ENCODE assay signal across 24 mouse cellular contexts in the genomic region with DNA sequence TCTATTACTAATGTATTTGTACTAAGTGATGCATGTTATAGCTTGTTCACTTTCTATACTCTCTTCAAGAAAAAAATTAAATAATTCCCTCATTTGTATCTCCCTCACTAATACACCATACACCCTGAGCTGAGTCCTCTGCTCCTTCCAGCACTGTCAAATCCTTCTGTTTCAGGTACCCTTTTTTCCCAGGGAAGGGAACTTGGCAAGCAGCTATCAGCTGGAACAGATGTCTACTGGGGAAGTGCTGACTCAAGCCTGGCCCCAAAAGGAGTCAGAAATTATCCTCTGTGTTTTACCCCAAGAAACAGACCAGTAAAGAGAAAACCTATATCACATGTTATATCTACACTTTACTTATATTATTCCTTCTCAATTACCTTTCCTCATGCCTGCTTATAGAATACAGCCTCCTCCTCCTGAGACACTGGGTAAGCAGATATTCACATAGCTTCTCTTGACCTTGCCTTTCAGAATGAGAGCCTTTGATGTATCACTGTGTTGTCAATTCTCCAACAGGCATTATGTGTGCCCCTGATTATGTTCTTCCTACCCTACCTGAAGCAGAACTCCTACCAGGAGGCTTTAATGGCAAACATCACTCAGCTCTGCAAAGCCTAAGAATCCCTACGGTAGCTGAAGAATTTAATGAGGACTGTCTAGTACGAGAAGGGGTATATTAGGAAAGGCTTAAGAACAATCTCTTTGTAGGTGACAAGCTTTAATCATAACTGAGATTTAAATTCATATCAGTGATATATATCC.
DNase-seq lines count a peak whose midpoint lies in the region; ATAC-seq and TF ChIP-seq lines count a peak whose summit lies in the region.
"Had no signal": no experiment of that assay in that cellular context is flagged by ENCODE, and none has a peak within 500 bp of the region (broad histone marks: within the 10 kb centered on the region; RNA-seq: fewer than 3 reads in every experiment).

No protein-coding gene starts in this region.

- 45% methylated on average over 2 of the region's 2 CpGs for WGBS in forebrain, embryonic 13.5 days
- 76% methylated on average over 2 of the region's 2 CpGs for WGBS in forebrain, embryonic 10.5 days
- WGBS in midbrain, embryonic 15.5 days: 48% methylated on average over 2 of the region's 2 CpGs
- 60% methylated on average over 2 of the region's 2 CpGs for WGBS in midbrain, embryonic 14.5 days

- TF ChIP-seq CTCF in brain, embryonic 14.5 days (IDR thresholded peaks at IDR 0.05; ENCODE audit: borderline replicate concordance, extremely low read depth, insufficient read depth, insufficient read length): no peak

- no peaks in the 10 kb centered on the region for H3K9me3 ChIP-seq in forebrain, embryonic 13.5 days (replicated peaks)
- no peaks in the 10 kb centered on the region for H3K9me3 ChIP-seq in forebrain, embryonic 10.5 days
- H3K9me3 ChIP-seq in midbrain, embryonic 15.5 days: no peaks in the 10 kb centered on the region
- H3K9me3 ChIP-seq in midbrain, embryonic 14.5 days (ENCODE audit: control insufficient read depth, low read length): no peaks in the 10 kb centered on the region
- H3K9me3 ChIP-seq: embryonic facial prominence, embryonic 12.5 days; forebrain, embryonic 12.5 days; G1E; heart, embryonic 15.5 days; hindbrain, embryonic 10.5 days; intestine, embryonic 15.5 days had no signal

- no peak overlapping the region for H3K9ac ChIP-seq in forebrain, embryonic 13.5 days
- H3K9ac ChIP-seq in midbrain, embryonic 15.5 days: no peak overlapping the region
- no peak overlapping the region for H3K9ac ChIP-seq in midbrain, embryonic 14.5 days (replicated peaks; ENCODE audit: low read length)
- H3K9ac ChIP-seq: embryonic facial prominence, embryonic 12.5 days; forebrain, embryonic 12.5 days; heart, embryonic 15.5 days; hindbrain, embryonic 14.5 days; intestine, embryonic 15.5 days had no signal

- no peak overlapping the region for H3K27ac ChIP-seq in forebrain, embryonic 13.5 days
- H3K27ac ChIP-seq in forebrain, embryonic 10.5 days: no peak overlapping the region
- H3K27ac ChIP-seq in midbrain, embryonic 15.5 days: no peak overlapping the region
- no peak overlapping the region for H3K27ac ChIP-seq in midbrain, embryonic 14.5 days (replicated peaks; ENCODE audit: low read depth, low read length)
- H3K27ac ChIP-seq: embryonic facial prominence, embryonic 12.5 days; forebrain, embryonic 12.5 days; heart, adult 2 months; heart, embryonic 15.5 days; hindbrain, embryonic 10.5 days; hindbrain, embryonic 14.5 days; intestine, embryonic 15.5 days had no signal

- DNase-seq in cerebellum, postnatal 10 days: no peak
- DNase-seq in forebrain, embryonic 10.5 days (ENCODE audit: extremely low spot score, low spot score): no peak
- no peak for DNase-seq in midbrain, embryonic 14.5 days
- peak; percentile 57 for DNase-seq in brain, embryonic 14.5 days (ENCODE audit: low read depth)
- no peak for DNase-seq in yolk sac, embryonic 10.5 days (ENCODE audit: low spot score)
- DNase-seq: adrenal gland, postnatal 10 days; B cell, adult 2 months; embryo, embryonic 11 days; gastrocnemius, postnatal 14 days; heart, adult 2 months; heart, postnatal 14 days; kidney, adult 18-20 months had no signal

- TF ChIP-seq POLR2A in brain, embryonic 14.5 days (IDR thresholded peaks at IDR 0.05; ENCODE audit: borderline replicate concordance, extremely low read depth, insufficient read depth, insufficient read length, poor library complexity, severe bottlenecking): no peak

- no peaks in the 10 kb centered on the region for H3K36me3 ChIP-seq in forebrain, embryonic 13.5 days (ENCODE audit: poor library complexity, severe bottlenecking)
- no peaks in the 10 kb centered on the region for H3K36me3 ChIP-seq in forebrain, embryonic 10.5 days (replicated peaks)
- H3K36me3 ChIP-seq in midbrain, embryonic 15.5 days (replicated peaks): no peaks in the 10 kb centered on the region
- H3K36me3 ChIP-seq in midbrain, embryonic 14.5 days (ENCODE audit: control insufficient read depth, insufficient read depth, low read length): no peaks in the 10 kb centered on the region
- H3K36me3 ChIP-seq: embryonic facial prominence, embryonic 12.5 days; forebrain, embryonic 12.5 days; G1E; heart, embryonic 15.5 days; hindbrain, embryonic 10.5 days; intestine, embryonic 15.5 days had no signal

- no peak overlapping the region for H3K4me3 ChIP-seq in forebrain, embryonic 13.5 days
- no peak overlapping the region for H3K4me3 ChIP-seq in forebrain, embryonic 10.5 days
- H3K4me3 ChIP-seq in midbrain, embryonic 15.5 days: no peak overlapping the region
- H3K4me3 ChIP-seq in midbrain, embryonic 14.5 days (replicated peaks; ENCODE audit: low read depth, low read length): no peak overlapping the region
- H3K4me3 ChIP-seq: embryonic facial prominence, embryonic 12.5 days; forebrain, embryonic 12.5 days; heart, adult 2 months; heart, embryonic 15.5 days; hindbrain, embryonic 10.5 days; intestine, embryonic 15.5 days had no signal

- peak; percentile 56 for ATAC-seq in cerebellum, adult (ENCODE audit: insufficient number of reproducible peaks, low FRiP score, low TSS enrichment)
- ATAC-seq in forebrain, embryonic 13.5 days: peak; percentile 43; the same call in 1 of the 2 replicates
- ATAC-seq in midbrain, embryonic 15.5 days (replicated peaks): peak; percentile 39
- ATAC-seq in midbrain, embryonic 14.5 days (ENCODE audit: low FRiP score, low TSS enrichment): no peak
- ATAC-seq: CD4-positive, CD25-positive, alpha-beta regulatory T cell, adult 4 months; intestine, embryonic 15.5 days had no signal

- no peak overlapping the region for H3K4me2 ChIP-seq in forebrain, embryonic 13.5 days
- H3K4me2 ChIP-seq in midbrain, embryonic 15.5 days: no peak overlapping the region
- no peak overlapping the region for H3K4me2 ChIP-seq in midbrain, embryonic 14.5 days (ENCODE audit: low read length)
- H3K4me2 ChIP-seq: embryonic facial prominence, embryonic 12.5 days; forebrain, embryonic 12.5 days; heart, embryonic 11.5 days; heart, embryonic 15.5 days; hindbrain, embryonic 14.5 days; intestine, embryonic 15.5 days had no signal

- no peaks in the 10 kb centered on the region for H3K27me3 ChIP-seq in forebrain, embryonic 13.5 days
- H3K27me3 ChIP-seq in forebrain, embryonic 10.5 days (ENCODE audit: poor library complexity, severe bottlenecking): no peaks in the 10 kb centered on the region
- H3K27me3 ChIP-seq in midbrain, embryonic 15.5 days (replicated peaks): no peaks in the 10 kb centered on the region
- no peaks in the 10 kb centered on the region for H3K27me3 ChIP-seq in midbrain, embryonic 14.5 days (ENCODE audit: control insufficient read depth, insufficient read depth, low read length)
- H3K27me3 ChIP-seq: embryonic facial prominence, embryonic 12.5 days; forebrain, embryonic 12.5 days; heart, embryonic 15.5 days; intestine, embryonic 15.5 days had no signal

- no peaks in the 10 kb centered on the region for H3K4me1 ChIP-seq in forebrain, embryonic 13.5 days
- no peaks in the 10 kb centered on the region for H3K4me1 ChIP-seq in forebrain, embryonic 10.5 days
- no peaks in the 10 kb centered on the region for H3K4me1 ChIP-seq in midbrain, embryonic 15.5 days
- no peaks in the 10 kb centered on the region for H3K4me1 ChIP-seq in midbrain, embryonic 14.5 days (ENCODE audit: control insufficient read depth, insufficient read depth, low read length)
- H3K4me1 ChIP-seq: embryonic facial prominence, embryonic 12.5 days; forebrain, embryonic 12.5 days; heart, embryonic 15.5 days; hindbrain, embryonic 10.5 days; intestine, embryonic 15.5 days had no signal
